Mouse (Mus musculus): ENCODE results near the gene Stub1.

- no peak for TF ChIP-seq USF1 (IDR thresholded peaks at IDR 0.05; ENCODE audit: low read depth)
- TF ChIP-seq POLR2A (IDR thresholded peaks at IDR 0.05; ENCODE audit: insufficient read length, low read depth), result no peak
- TF ChIP-seq TCF3 (IDR thresholded peaks at IDR 0.05; ENCODE audit: insufficient read length, low read depth), result no peak
- no peak for TF ChIP-seq E2F4 (IDR thresholded peaks at IDR 0.05; ENCODE audit: insufficient read depth)
- TF ChIP-seq POLR2AphosphoS2 (IDR thresholded peaks at IDR 0.05; ENCODE audit: insufficient read length, low read depth), result peak; percentile 74
- TF ChIP-seq TCF12 (IDR thresholded peaks at IDR 0.05; ENCODE audit: insufficient read depth, poor library complexity, severe bottlenecking), result no peak
- no peak for TF ChIP-seq MAX (IDR thresholded peaks at IDR 0.05; ENCODE audit: low read depth)
- no peak for TF ChIP-seq CEBPB (IDR thresholded peaks at IDR 0.05; ENCODE audit: insufficient read depth, poor library complexity, severe bottlenecking)
- no peak for TF ChIP-seq SRF (IDR thresholded peaks at IDR 0.05; ENCODE audit: control insufficient read depth, insufficient read length, low read depth)
- peak in 1 of 3 experiments; percentile 3 for TF ChIP-seq MYOD1 (IDR thresholded peaks at IDR 0.05; ENCODE audit: control insufficient read depth in 1 of 3, insufficient read length in 2 of 3, low read depth in 2 of 3)
- TF ChIP-seq REST (IDR thresholded peaks at IDR 0.05; ENCODE audit: insufficient read depth, insufficient read length), result no peak
Measured at GRCm38 (mm10) chr17:25828223-25828594, 5.0 kb downstream of the Stub1 start.
